Mouse (Mus musculus) CD4-positive, CD25-positive, alpha-beta regulatory T cell (primary cell): Measurements from ENCODE around the gene Lats1. TPM values are rescaled to one million over a fixed set of nuclear protein-coding genes. Genes with fewer than 3 reads are reported as not detected.

Experiments used
- polyA plus RNA-seq: library from polyadenylated mRNA; unstranded; fragments of 100-300 nt; shearing (Covaris generic); gene quantifications from one replicate; pipeline ENCODE4 v1.2.1, GENCODE M21; 2017

The Lats1 gene
- 11.7 TPM for polyA plus RNA-seq

DNA sequence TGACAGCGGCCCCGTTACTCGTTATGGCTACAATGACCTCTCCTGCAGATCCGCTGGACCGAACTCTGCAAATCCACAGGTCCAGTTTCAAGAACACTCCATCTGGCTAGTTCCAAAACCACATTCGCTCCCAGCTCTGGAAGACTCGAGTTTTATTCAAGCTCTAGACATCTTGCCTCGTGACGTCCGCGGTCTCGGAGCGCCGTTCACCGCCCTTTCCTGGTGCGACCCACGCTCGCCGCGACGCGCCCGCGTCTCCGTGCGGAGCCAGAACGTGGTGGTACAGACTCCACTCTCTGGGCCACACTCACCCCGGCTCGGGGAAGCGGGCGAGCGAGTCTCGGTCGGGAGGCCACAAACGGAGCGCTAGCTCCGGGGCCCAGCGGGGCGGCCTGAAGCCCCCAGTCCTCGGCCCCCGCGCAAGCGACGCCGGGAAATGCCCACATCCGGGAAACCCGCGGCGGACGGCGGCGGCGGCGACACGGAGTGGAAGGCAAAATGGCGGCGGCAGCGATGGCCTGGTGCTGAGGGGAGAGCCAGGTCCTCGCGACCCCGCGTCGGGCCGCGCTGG, at the start of gene Lats1, which contains the start of gene Pcmt1:
Gene Lats1, plus strand, starts transcription at position 484 of the 571 bp plus-strand sequence.
Gene Pcmt1, minus strand, starts transcription at position 406 of the 571 bp plus-strand sequence.

DNA sequence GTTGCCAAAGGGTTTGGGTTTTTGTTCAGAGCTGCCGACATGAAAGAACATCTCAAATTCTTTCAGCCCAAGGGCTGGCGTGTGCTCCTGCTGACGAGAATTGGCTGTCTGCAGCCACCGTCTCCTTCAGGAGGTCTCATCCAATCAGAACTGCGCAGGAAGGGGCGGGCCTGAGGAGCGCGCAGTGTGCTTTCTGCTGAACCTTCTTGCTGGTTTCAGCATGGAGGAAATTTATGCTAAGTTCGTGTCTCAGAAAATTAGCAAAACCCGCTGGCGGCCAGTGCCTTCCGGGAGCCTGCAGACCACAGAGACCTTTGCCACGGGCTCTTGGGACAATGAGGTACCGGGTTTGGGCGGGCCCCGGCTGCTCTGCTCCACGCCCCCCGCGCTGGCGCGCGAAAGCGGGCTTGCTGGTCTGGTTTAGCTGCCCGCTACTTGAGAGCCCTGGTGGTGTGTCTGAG, 13.6 kb upstream of the Lats1 start, which contains the start of gene Nup43:
Gene Nup43, plus strand, starts transcription at position 162 of the 461 bp plus-strand sequence.

DNA sequence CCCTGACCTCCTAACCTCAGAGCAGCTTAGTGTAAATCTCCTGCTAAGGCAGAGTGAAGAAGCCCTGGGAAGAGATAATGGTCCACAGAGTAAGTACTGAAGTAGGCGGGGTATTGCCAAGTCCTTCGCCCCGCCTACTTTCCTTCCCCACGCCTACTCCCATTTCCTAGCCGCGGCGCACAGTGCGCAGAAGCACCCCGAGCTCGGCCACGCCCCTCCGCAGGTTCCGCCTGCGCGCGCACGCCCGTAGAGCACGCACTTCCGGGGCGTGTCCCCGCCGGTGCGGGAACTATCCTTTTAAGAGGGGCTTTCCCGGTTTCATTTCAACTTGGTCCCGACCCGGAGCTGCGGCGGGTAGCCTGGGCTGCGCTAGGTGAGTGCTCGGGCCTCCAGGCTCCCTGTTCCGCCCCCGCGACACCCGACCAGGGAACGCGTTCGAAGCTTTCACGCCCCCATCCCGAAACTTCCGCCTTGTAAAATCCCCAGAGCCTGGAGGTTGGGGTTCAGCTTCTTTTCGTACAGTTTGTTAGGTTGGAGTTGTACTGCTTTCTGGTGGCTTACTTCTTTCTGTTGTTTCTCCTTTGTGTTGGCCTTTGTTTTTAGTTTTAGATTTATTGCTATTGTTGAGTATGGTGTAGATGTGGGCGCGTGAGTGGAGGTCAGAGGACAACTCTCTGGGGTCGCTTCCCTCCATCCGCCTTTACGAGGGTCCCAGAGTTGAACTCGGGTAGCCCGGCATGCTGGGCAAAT, 44.9 kb downstream of the Lats1 start, which contains the start of gene Katna1:
Gene Katna1, plus strand, starts transcription at position 250 of the 750 bp plus-strand sequence.

Other genes starting within 250 kb of the Lats1 start
- gene Ulbp1, start 207.6 kb upstream of the Lats1 start, polyA plus RNA-seq: 5.2 TPM
- gene Lrp11, start 91.4 kb upstream of the Lats1 start, polyA plus RNA-seq: 1.5 TPM
- 19.5 TPM for gene Nup43, start 13.7 kb upstream of the Lats1 start, polyA plus RNA-seq
- 95.2 TPM for gene Pcmt1, start 78 bp upstream of the Lats1 start, polyA plus RNA-seq
- 79.4 TPM for gene Katna1, start 44.8 kb downstream of the Lats1 start, polyA plus RNA-seq
- 69.1 TPM for gene Ginm1, start 111.6 kb downstream of the Lats1 start, polyA plus RNA-seq
- gene Ppil4, start 111.7 kb downstream of the Lats1 start, polyA plus RNA-seq: 86.1 TPM
- 30.6 TPM for gene Zc3h12d, start 151.3 kb downstream of the Lats1 start, polyA plus RNA-seq